Mouse (Mus musculus) thymus, postnatal 14 days (tissue): ENCODE results near the gene Macf1.

Experiments used
- DNase-seq: peaks from one replicate; pipeline ENCODE4 v3.0.0; 2021

Macf1 gene

DNA sequence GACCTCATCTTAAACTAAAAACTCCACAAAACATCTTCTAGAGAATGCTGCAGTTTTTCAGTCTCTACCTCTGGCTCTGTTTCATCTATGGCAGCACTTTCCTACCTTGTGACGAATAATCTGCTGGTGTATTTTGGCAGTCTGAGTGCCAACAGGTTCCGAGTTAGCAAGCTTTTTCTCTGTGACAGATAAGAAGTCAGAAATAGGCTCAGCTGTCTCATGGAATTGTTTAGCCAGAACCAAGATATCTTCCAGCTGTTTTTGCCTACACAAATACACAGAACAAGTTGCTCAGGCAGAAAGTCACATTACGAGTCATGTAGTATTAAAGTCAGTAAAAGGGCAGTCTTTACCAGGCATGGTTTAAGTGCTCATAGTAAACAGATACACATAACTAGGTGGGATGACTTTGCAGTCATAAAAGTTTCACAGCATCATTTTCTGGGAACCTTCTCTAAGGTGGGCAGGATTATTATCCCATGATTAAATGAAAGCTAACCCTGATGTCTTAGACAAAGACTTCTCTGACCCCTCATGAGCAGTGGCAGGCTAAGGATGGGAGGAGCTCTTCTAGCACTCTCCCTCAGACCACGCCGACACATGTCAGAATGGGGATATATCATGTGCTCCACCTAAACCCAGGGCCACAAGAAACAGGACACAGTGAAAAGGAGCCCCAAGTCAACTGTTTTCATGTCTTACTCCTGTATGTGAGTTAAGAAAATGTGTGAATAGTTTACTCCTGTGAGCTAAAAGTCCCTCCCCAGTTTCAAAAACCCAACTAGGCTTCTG lies 286.3 kb downstream of the Macf1 start:
- DNase-seq: no peak

DNA sequence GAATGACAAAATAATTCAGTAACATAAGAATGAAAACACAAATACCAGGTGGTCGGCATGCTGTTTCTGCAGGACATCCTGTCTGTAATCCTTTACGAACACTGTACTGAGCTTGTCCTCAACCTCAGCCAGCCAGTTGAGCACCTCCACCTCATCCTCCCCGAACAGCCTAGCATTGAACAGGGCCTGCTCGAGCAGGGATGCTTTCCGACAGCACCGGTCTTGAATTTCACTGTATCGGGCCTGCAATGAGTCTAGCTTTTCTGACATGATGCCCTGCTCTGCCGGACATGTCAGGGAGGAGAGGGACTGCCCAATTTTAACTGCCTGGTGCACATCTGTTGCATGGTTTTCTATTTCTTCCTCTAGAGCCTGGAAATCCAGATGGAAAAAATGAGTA lies 287.1 kb downstream of the Macf1 start:
- DNase-seq: no peak

GRCm38 (mm10) chr4:123395435-123396000 lies 288.6 kb downstream of the Macf1 start:
- peak; percentile 21 for DNase-seq

- no peak for DNase-seq
Measured at GRCm38 (mm10) chr4:123394878-123395277, 289.3 kb downstream of the Macf1 start.

GRCm38 (mm10) chr4:123394269-123394668 lies 289.9 kb downstream of the Macf1 start:
- no peak for DNase-seq

GRCm38 (mm10) chr4:123393004-123393403 lies 291.2 kb downstream of the Macf1 start:
- no peak for DNase-seq

DNA sequence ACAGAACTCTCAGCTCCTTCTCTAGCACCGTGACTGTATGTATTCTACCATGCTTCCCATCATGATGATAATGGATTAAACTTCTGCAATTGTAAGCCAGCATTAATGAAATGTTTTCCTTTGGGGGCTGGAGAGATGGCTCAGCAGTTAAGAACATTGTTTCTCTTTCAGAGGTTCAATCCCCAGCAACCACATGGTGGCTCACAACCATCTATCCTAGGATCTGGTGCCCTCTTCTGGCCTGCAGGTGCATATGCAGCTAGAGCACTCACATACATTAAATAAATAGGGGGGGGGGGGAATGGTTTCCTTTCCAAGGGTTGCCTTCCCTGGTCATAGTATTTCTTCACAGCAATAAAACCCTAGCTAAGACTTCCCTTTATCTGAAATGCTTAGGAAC lies 292.0 kb downstream of the Macf1 start:
- peak; percentile 46 for DNase-seq

DNA sequence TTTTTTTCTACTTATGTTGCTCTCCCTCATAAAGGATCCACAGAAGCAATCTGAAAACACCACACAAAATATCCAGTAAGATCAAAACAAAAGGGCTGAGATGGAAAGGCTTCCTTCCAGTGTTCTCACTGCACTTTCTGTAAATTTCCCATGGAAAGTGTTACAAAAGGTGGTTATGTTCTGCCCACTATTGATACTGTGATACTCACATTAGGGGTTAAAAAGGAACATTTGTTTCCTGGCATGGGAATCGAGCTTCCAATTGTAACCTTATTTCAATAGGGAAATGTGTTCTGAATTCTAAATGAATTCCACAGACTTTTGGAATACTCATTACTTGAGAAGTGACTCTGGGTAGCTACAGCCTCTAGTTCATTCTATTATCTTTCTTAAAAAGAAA lies 299.1 kb downstream of the Macf1 start:
- DNase-seq: no peak

GRCm38 (mm10) chr4:123383173-123383572 lies 301.0 kb downstream of the Macf1 start:
- no peak for DNase-seq

DNA sequence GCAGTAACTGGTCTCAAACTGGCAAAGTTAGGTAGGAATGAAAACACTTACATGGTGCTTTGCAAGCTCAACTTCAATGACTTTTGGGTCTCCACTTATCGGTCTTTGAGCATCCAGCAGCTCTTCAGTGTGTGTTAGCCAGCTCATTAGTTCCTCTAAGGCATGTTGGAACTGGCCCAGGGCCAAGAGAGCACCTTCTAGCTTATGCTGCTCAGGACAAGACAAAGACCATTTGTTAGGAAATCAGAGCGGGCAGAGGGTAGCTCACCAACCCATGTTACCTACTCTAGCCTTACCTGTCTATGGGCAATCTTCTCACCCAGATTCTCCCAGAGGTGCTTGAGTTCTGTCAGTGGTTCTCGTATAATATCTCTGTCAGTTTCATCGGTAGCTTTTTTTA lies 302.1 kb downstream of the Macf1 start:
- DNase-seq: no peak

DNA sequence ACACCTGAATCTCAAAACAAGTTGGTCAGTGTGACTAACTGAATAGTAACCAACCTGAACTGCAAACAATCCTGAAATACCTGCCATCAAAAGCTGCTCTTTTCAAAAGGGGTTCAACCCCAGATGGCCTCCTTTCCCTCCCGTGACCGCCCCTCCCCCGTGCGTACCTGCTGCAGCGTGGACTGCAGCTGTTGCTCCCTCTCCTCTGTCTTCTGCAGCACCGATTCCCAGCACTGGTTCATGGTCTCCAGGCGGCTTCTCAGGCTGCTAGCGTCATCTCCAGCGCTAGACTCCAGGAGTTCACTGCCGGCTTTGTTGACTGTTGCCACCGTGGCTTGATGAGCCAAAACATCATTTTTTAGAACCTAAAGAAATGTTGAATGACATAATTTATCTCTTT lies 302.6 kb downstream of the Macf1 start:
- DNase-seq: no peak

DNA sequence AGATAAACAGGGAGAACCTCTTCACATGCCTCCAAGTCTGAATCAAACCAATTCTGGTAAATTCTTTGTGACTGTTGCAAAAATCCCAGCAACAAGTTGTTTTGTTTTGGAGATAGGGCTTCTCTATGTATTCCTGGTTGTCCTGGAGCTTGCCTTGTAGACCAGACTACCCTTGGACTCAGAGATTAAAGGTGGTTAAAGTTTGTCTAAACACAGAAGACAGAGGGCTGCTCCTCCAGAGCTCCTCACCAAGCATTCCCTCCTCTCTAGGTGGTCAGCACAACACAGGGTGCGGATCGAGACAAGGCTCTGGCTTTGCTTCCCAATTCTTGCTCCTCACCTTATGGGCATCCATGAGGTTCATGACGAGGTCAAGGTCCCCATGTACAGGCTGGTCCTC lies 308.1 kb downstream of the Macf1 start:
- DNase-seq: no peak

GRCm38 (mm10) chr4:123374316-123375008 lies 309.7 kb downstream of the Macf1 start:
- no peak for DNase-seq

GRCm38 (mm10) chr4:123363555-123363954 lies 320.6 kb downstream of the Macf1 start:
- no peak for DNase-seq

GRCm38 (mm10) chr4:123360771-123361170 lies 323.4 kb downstream of the Macf1 start:
- no peak for DNase-seq

GRCm38 (mm10) chr4:123358613-123359012 lies 325.5 kb downstream of the Macf1 start:
- DNase-seq: no peak

- no peak for DNase-seq
Measured at GRCm38 (mm10) chr4:123355941-123356340, 328.2 kb downstream of the Macf1 start.

- DNase-seq: no peak
Measured at GRCm38 (mm10) chr4:123353271-123353877, 330.8 kb downstream of the Macf1 start.

DNA sequence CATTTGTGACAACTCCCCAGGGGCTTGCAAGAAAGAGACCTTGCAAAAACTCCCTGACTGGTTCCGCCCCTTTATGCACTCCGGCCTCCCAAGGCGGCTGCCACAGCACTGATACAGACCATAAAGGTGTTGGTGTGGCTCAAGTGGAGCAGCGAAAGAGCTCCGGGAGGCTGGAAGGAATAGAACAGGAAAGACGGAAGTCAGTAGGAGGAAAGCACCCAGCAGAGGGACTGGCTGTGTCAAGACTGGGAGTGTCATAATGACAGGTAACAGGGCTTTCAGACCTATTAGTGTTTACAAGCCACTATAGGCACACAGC lies 340.7 kb downstream of the Macf1 start:
- no peak for DNase-seq

DNA sequence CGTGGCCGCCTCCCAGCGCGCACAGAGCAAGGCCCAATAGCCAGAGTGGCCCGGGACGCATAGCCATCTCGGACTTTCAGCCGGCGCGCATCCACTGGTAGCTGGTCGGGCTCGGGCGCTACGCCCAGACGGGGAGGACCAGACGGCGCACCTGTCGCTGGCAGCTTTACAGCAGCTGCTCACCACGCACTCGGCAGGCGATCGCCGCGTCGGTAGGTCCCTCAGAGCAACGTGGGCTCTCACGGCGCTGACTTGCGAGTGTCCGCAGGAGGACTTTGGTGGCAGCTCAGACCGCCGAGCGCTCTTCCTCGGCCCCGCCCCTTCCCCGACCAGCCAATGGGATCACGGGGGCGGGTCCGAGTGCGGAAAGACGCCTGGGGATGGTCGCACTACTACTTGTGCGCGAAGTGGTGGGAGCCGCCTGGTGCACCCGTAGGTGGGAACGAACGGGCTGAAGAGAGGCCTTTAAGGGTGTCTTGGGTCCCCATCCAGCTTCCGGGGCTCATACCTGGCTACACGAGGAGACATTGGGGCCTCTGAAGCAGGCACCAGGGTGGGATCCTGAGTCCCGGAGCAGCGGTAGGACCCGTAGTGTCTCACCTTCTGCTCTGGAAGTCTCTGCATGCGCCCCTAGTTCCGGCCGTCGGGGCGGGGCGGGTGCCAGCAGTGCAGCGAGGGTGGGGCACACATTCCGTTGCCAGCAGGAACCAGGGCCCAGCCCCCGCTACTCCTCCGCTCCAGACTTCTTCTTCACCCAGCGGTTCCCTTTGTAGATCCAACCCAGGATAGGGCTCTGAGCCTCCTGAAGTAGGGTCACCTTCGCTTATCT lies 341.3 kb downstream of the Macf1 start, which contains the start of gene Bmp8a:
Gene Bmp8a, minus strand, starts transcription at position 611 of the 829 bp plus-strand sequence.
- peak; percentile 63 for DNase-seq

DNA sequence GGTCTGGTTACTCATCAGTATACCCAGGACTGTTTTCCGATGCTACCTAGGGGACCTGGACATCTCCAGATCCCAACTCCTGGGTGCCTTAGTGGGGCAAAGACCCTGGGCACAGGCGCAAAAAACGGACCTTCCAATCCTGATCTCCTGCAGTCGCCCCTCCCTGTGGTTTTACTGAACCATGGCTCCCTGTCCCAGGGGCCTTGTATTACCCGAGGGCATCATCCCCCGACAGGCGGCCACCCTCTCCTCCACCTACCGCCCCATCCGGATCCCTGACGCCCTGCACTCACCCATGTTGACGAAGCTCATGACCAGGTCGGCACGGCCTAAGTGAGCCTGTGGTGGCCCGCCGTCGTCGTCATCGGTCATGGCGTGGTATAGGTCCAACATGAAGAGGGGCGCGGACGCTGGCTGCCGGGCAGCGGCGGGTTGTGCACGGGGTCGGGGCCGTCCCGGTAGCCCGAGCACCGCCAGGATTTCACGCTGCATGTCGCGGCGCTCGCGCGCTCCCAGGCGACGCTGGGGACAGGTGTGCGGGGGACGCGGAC lies 342.0 kb downstream of the Macf1 start:
- no peak for DNase-seq

DNA sequence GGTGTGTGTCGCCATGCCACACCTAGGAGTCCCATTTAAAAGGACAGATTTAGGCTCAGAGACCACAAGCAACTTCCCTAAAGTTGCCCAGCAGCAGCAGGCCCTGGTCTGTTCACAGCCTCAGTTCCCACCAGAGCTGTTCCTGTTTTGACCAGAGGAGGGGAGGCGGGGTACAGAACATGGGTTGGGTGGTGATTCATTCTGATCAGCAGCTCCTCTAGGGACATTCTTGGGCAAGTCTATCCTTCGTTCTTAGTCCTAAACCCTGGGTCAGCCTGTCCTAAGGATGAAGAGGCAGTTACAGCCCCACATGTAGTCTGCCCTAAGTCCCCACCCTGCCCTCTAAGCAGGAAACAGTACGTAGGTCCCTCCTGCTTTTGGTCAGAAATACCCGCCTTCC lies 343.9 kb downstream of the Macf1 start:
- DNase-seq: no peak

- DNase-seq: no peak
Measured at GRCm38 (mm10) chr4:123337693-123338092, 346.5 kb downstream of the Macf1 start.
